Mouse (Mus musculus): ENCODE measurements around the gene Txnrd2. TPM values are rescaled to one million over a fixed set of nuclear protein-coding genes. Genes with fewer than 3 reads are reported as not detected.

The Txnrd2 gene
- total and polyA plus RNA-seq, 3 experiments, result 14.6 to 24.1 (median 22.0) TPM

DNA sequence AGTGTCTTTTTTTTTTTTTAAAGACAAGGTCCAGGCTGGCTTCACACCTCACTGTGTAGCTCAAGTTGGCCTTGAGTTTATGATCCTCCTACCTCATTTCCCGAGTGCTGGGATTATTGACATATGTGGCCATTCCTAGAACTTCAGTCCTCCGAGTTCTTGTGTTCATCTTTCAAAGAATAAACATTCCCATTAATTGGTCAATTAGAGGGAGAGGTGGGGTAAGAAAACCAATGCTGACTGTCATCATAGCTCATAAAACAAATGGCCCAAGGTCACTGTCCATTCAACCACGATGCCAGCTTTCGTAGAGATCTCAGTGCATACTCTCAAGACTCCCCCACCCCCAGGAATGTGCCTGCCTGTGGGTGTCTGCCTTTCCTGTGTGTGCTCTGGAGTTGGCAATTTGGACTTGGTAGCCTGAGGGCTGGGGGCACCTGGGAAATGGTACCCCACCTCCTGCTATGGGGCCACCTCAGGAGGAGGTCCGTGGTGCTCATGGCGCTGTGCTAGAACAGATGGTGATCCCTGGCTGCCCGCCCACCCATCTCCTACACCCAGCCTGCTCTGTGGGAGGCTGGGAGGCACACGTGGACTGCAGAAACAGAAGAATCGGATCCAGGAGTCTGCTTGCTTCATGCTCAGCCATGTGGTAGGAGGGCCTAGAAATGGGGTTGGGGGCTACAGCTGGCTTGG is 25.4 kb downstream of the Txnrd2 start:
- dilution Hi-C loops (cut with MboI; ENCODE audit: extremely low pct_ligation_motif_present, extremely low pct_unique_long_range_greater_than_20kb, low sequenced_read_pairs), result no loop called here
- no peak for DNase-seq (ENCODE audit: extremely low read depth)

DNA sequence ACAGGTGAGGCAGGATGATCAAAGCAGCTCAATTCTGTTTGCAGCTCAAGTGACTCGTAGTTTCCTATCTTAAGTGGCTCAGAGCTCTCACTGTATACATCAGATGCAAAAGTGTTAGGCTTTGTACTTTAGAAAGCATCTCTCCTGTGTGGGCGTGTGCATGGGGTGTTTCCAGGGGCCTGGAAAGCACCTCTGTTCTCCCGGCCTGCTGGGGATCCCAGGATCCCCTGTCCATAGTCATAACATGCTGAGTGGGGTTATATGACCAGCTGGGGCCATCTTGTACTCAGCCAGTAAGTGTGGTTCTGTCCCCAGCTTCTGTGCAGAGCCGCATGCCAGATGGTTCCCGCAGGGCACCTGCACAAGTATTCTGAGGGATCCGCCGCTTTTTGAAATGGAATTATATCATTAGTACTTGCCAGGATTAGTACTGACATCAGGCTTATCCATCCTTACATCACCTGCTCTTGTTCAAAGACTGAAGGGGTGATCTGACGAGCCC is 26.2 kb downstream of the Txnrd2 start:
- H3K4me3 ChIP-seq (replicated peaks in 1 of 3; ENCODE audit: low read depth in 2 of 3, low read length in 2 of 3, poor library complexity in 1 of 3), result no peak overlapping the region
- no peaks in the 10 kb centered on the region for H3K79me2 ChIP-seq (replicated peaks; ENCODE audit: control insufficient read depth, extremely low read depth, insufficient read depth, poor library complexity, severe bottlenecking)
- dilution Hi-C loops (cut with MboI; ENCODE audit: extremely low pct_ligation_motif_present, extremely low pct_unique_long_range_greater_than_20kb, low sequenced_read_pairs), result no loop called here
- H3K4me1 ChIP-seq (ENCODE audit: control insufficient read depth in 1 of 2, insufficient read depth in 2 of 2), result peaks cover 1 to 4% of the 10 kb centered on the region in 2 experiments
- TF ChIP-seq UBTF (IDR thresholded peaks at IDR 0.05; ENCODE audit: low read depth, low read length) (no peak), SIN3A (IDR thresholded peaks at IDR 0.05; ENCODE audit: low read length) (no peak), RAD21 (IDR thresholded peaks at IDR 0.05; ENCODE audit: low read depth, low read length) (no peak), CHD1 (IDR thresholded peaks at IDR 0.05; ENCODE audit: low read depth, low read length) (no peak), TCF12 (IDR thresholded peaks at IDR 0.05; ENCODE audit: low read depth, low read length) (no peak), POLR2A (IDR thresholded peaks at IDR 0.05; ENCODE audit: low read depth, low read length) (no peak), MAX (IDR thresholded peaks at IDR 0.05; ENCODE audit: low read length) (no peak), IRF4 (IDR thresholded peaks at IDR 0.05; ENCODE audit: low read depth, low read length) (no peak)
- H3K27me3 ChIP-seq (replicated peaks), result no peaks in the 10 kb centered on the region
- H3K9me3 ChIP-seq (replicated peaks; ENCODE audit: low read length), result no peaks in the 10 kb centered on the region
- DNase-seq (ENCODE audit: extremely low read depth), result no peak
- no peak overlapping the region for H3K4me2 ChIP-seq (ENCODE audit: insufficient read depth, low read depth, poor library complexity, severe bottlenecking)
- no peak overlapping the region for H3K27ac ChIP-seq (ENCODE audit: insufficient read depth, low read depth)
- no peak overlapping the region for H3K9ac ChIP-seq (ENCODE audit: insufficient read depth, low read depth)
- in situ Hi-C loops (cut with MboI; ENCODE audit: low pct_ligation_motif_present, low pct_unique_long_range_greater_than_20kb, low sequenced_read_pairs), result no loop called here
- peaks cover 27 to 96% of the 10 kb centered on the region in 2 experiments for H3K36me3 ChIP-seq (replicated peaks in 1 of 2; ENCODE audit: control insufficient read depth in 1 of 2, insufficient read depth in 1 of 2, low read length in 1 of 2)

More for the DNA sequence above, 25.4 kb downstream of the Txnrd2 start:
- H3K4me1 ChIP-seq (ENCODE audit: control insufficient read depth in 1 of 2, insufficient read depth in 2 of 2), result peaks cover 3 to 10% of the 10 kb centered on the region in 2 experiments
- H3K9ac ChIP-seq (ENCODE audit: insufficient read depth, low read depth), result no peak overlapping the region
- no peak overlapping the region for H3K27ac ChIP-seq (ENCODE audit: insufficient read depth, low read depth)
- H3K79me2 ChIP-seq (replicated peaks; ENCODE audit: control insufficient read depth, extremely low read depth, insufficient read depth, poor library complexity, severe bottlenecking), result no peaks in the 10 kb centered on the region
- no peak for TF ChIP-seq RCOR1 (conservative IDR thresholded peaks at IDR 0.05; ENCODE audit: low read depth, low read length)
- TF ChIP-seq IRF4 (IDR thresholded peaks at IDR 0.05; ENCODE audit: low read depth, low read length), result no peak
- TF ChIP-seq POLR2A (IDR thresholded peaks at IDR 0.05; ENCODE audit: low read depth, low read length), result no peak
- no peak for TF ChIP-seq MXI1 (IDR thresholded peaks at IDR 0.05; ENCODE audit: low read depth, low read length)
- TF ChIP-seq CHD2 (IDR thresholded peaks at IDR 0.05; ENCODE audit: low read length), result no peak
- TF ChIP-seq ELF1 (IDR thresholded peaks at IDR 0.05; ENCODE audit: low read depth, low read length), result no peak
- TF ChIP-seq PAX5 (IDR thresholded peaks at IDR 0.05; ENCODE audit: low read length), result no peak
- no peak for TF ChIP-seq JUN (IDR thresholded peaks at IDR 0.05; ENCODE audit: insufficient read depth, low read depth, low read length)
- TF ChIP-seq HCFC1 (IDR thresholded peaks at IDR 0.05; ENCODE audit: low read depth, low read length), result no peak
- no peak for TF ChIP-seq ZNF384 (IDR thresholded peaks at IDR 0.05; ENCODE audit: low read depth, low read length)
- TF ChIP-seq CHD1 (IDR thresholded peaks at IDR 0.05; ENCODE audit: low read depth, low read length), result no peak
- TF ChIP-seq MEF2A (IDR thresholded peaks at IDR 0.05; ENCODE audit: borderline replicate concordance, low read depth, low read length), result no peak
- no peak for TF ChIP-seq USF2 (conservative IDR thresholded peaks at IDR 0.05; ENCODE audit: low read depth, low read length)
- no peak for TF ChIP-seq USF1 (IDR thresholded peaks at IDR 0.05; ENCODE audit: low read depth, low read length)
- TF ChIP-seq GABPA (IDR thresholded peaks at IDR 0.05; ENCODE audit: insufficient replicate concordance, low read depth, low read length), result no peak
- no peak for TF ChIP-seq ZKSCAN1 (IDR thresholded peaks at IDR 0.05; ENCODE audit: borderline replicate concordance, low read depth, low read length)
- H3K9me3 ChIP-seq (replicated peaks; ENCODE audit: low read length), result no peaks in the 10 kb centered on the region
- no peaks in the 10 kb centered on the region for H3K27me3 ChIP-seq (replicated peaks)
- in situ Hi-C loops (cut with MboI; ENCODE audit: low pct_ligation_motif_present, low pct_unique_long_range_greater_than_20kb, low sequenced_read_pairs), result no loop called here
- H3K4me2 ChIP-seq (ENCODE audit: insufficient read depth, low read depth, poor library complexity, severe bottlenecking), result no peak overlapping the region
- peaks cover 19 to 91% of the 10 kb centered on the region in 2 experiments for H3K36me3 ChIP-seq (replicated peaks in 1 of 2; ENCODE audit: control insufficient read depth in 1 of 2, insufficient read depth in 1 of 2, low read length in 1 of 2)
- H3K4me3 ChIP-seq (replicated peaks in 1 of 3; ENCODE audit: low read depth in 2 of 3, low read length in 2 of 3, poor library complexity in 1 of 3), result no peak overlapping the region
